Mouse (Mus musculus) fibroblast of lung, adult 2 months (primary cell): ENCODE measurements around the gene Pbp2.

Experiments used
- DNase-seq: peaks from one replicate; pipeline ENCODE4 v3.0.0-alpha.2; 2011; ENCODE audit warnings: low read depth

The Pbp2 gene

GRCm38 (mm10) chr6:135310305-135310704, at the start of gene Pbp2:
Gene Pbp2, minus strand, starts transcription at chr6:135310405.
- no peak for DNase-seq

GRCm38 (mm10) chr6:135354953-135355352, 44.7 kb upstream of the Pbp2 start:
- DNase-seq = no peak

- no peak for DNase-seq
These were observed 42.3 kb upstream of the Pbp2 start for GRCm38 (mm10) chr6:135352537-135352936.

- no peak for DNase-seq
These were observed 41.6 kb upstream of the Pbp2 start for GRCm38 (mm10) chr6:135351638-135352302.

- DNase-seq = no peak
These were observed 30.8 kb upstream of the Pbp2 start for GRCm38 (mm10) chr6:135341076-135341378.

- no peak for DNase-seq
These were observed 30.3 kb upstream of the Pbp2 start for GRCm38 (mm10) chr6:135340355-135341075.

- DNase-seq = no peak
These were observed 26.2 kb upstream of the Pbp2 start for GRCm38 (mm10) chr6:135336376-135336775.

GRCm38 (mm10) chr6:135333994-135334651, 23.9 kb upstream of the Pbp2 start:
- peak; percentile 62 for DNase-seq

GRCm38 (mm10) chr6:135332737-135333281, 22.6 kb upstream of the Pbp2 start:
- no peak for DNase-seq

- no peak for DNase-seq
These were observed 21.7 kb upstream of the Pbp2 start for GRCm38 (mm10) chr6:135331916-135332315.

GRCm38 (mm10) chr6:135326847-135327246, 16.6 kb upstream of the Pbp2 start:
- no peak for DNase-seq

GRCm38 (mm10) chr6:135324686-135325300, 14.6 kb upstream of the Pbp2 start:
- no peak for DNase-seq

GRCm38 (mm10) chr6:135324111-135324510, 13.9 kb upstream of the Pbp2 start:
- no peak for DNase-seq

- DNase-seq = peak; percentile 73
These were observed 13.2 kb upstream of the Pbp2 start for GRCm38 (mm10) chr6:135323311-135323982.

- DNase-seq = no peak
These were observed 12.5 kb upstream of the Pbp2 start for GRCm38 (mm10) chr6:135322749-135323148.

- no peak for DNase-seq
These were observed 9.3 kb upstream of the Pbp2 start for GRCm38 (mm10) chr6:135319431-135319933.

- DNase-seq = no peak
These were observed 5.9 kb upstream of the Pbp2 start for GRCm38 (mm10) chr6:135316141-135316540.

GRCm38 (mm10) chr6:135313981-135314380, 3.8 kb upstream of the Pbp2 start:
- no peak for DNase-seq

- no peak for DNase-seq
These were observed 1.8 kb upstream of the Pbp2 start for GRCm38 (mm10) chr6:135312038-135312437.

GRCm38 (mm10) chr6:135304576-135305260, 5.5 kb downstream of the Pbp2 start:
- no peak for DNase-seq
